ENCODE assay signal across 26 mouse cellular contexts in the genomic region with DNA sequence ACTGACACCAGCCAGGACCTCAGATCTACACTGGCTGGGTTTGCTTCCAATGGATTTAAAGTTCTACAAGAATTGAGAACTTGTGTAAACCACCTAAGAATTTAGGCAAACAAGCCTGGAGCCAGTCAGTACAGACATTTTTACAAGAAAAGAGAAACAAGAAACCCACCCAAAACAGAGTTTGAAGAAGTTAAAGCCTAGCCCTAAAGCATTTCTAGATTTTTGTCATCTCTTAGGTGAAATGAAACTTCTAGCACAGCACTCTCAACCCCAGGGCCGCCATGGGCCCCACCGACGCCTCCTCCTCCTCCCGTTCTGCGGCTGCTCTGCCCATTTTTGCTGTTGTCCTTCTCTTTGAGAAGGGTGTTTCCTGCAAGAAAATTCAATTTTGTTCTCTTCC. TPM values are rescaled to one million over a fixed set of nuclear protein-coding genes. Genes with fewer than 3 reads are reported as not detected.
"Had no signal": no experiment of that assay in that cellular context is flagged by ENCODE, and none has a peak within 500 bp of the region (broad histone marks: within the 10 kb centered on the region; RNA-seq: fewer than 3 reads in every experiment).

No protein-coding gene starts in this region.

- H3K9ac ChIP-seq: heart, embryonic 13.5 days; heart, embryonic 15.5 days; hindbrain, embryonic 13.5 days; hindbrain, embryonic 15.5 days; kidney, embryonic 15.5 days; limb, embryonic 13.5 days; limb, embryonic 15.5 days had no signal

- H3K4me2 ChIP-seq: heart, embryonic 11.5 days; heart, embryonic 13.5 days; heart, embryonic 15.5 days; hindbrain, embryonic 13.5 days; hindbrain, embryonic 15.5 days; kidney, embryonic 15.5 days; limb, embryonic 13.5 days; limb, embryonic 15.5 days had no signal

- H3K27me3 ChIP-seq: heart, embryonic 13.5 days; heart, embryonic 15.5 days; hindbrain, embryonic 13.5 days; hindbrain, embryonic 15.5 days; kidney, embryonic 15.5 days; limb, embryonic 13.5 days; limb, embryonic 15.5 days had no signal

- H3K27ac ChIP-seq: heart, adult 2 months; heart, embryonic 13.5 days; heart, embryonic 15.5 days; hindbrain, embryonic 13.5 days; hindbrain, embryonic 15.5 days; hindbrain, postnatal 0 days; kidney, embryonic 15.5 days; kidney, postnatal 0 days; limb, embryonic 13.5 days; limb, embryonic 15.5 days had no signal

- H3K4me3 ChIP-seq: heart, adult 2 months; heart, embryonic 13.5 days; heart, embryonic 15.5 days; hindbrain, embryonic 13.5 days; hindbrain, embryonic 15.5 days; kidney, embryonic 15.5 days; limb, embryonic 13.5 days; limb, embryonic 15.5 days had no signal

- H3K4me1 ChIP-seq: heart, embryonic 15.5 days; hindbrain, embryonic 13.5 days; hindbrain, embryonic 15.5 days; kidney, embryonic 15.5 days had no signal

- ATAC-seq: hindbrain, postnatal 0 days; intestine, embryonic 16.5 days had no signal

- DNase-seq: gastrocnemius, postnatal 14 days; gastrocnemius, postnatal 36 days; heart, adult 11 months; heart, adult 2 months; heart, postnatal 14 days; heart, postnatal 36 days; kidney, adult 11 months; kidney, adult 2 months; kidney, adult 9 months; kidney, postnatal 14 days; kidney, postnatal 36 days; layer of hippocampus, adult 9-11 months; layer of hippocampus, postnatal 36 days; left cerebral cortex, postnatal 4 days had no signal

- H3K9me3 ChIP-seq: heart, embryonic 13.5 days; heart, embryonic 15.5 days; hindbrain, embryonic 13.5 days; hindbrain, embryonic 15.5 days; kidney, embryonic 15.5 days; limb, embryonic 13.5 days; limb, embryonic 15.5 days had no signal

RNA-seq across cellular contexts. Expression of a gene that starts 28.2 kb away (rescaled TPM):
- polyA plus RNA-seq: liver, adult 2 months had no signal

RNA-seq across cellular contexts. Expression of a gene that starts 54.0 kb away (rescaled TPM):
- polyA plus RNA-seq: liver, adult 2 months had no signal
